Mouse (Mus musculus): Measurements from ENCODE around the gene Nfix.

GRCm38 (mm10) chr8:84686191-84687002 lies 113.7 kb downstream of the Nfix start, which contains the start of gene Trmt1:
- TF ChIP-seq CTCF (IDR thresholded peaks at IDR 0.05; ENCODE audit: low read depth), result no peak
- TF ChIP-seq EP300 (IDR thresholded peaks at IDR 0.05; ENCODE audit: low read depth), result no peak

Data from liver, embryonic 14.5 days (tissue).